Mouse (Mus musculus) liver, adult 2 months (tissue): ENCODE data around the gene Got1. TPM values are rescaled to one million over a fixed set of nuclear protein-coding genes. Genes with fewer than 3 reads are reported as not detected.

ENCODE experiments used
- DNase-seq: peaks from one replicate; pipeline ENCODE4 v3.0.0-alpha.2; 2011; ENCODE audit warnings: low read depth, low spot score; ENCODE audit errors: extremely low read depth
- H3K27ac ChIP-seq: fragments of 200-500 bp; replicated peaks from 2 replicates; pipeline ENCODE4 v1.5.1; 2012; ENCODE audit warnings: low read depth, mild to moderate bottlenecking, control low read depth, inconsistent platforms, low read length; ENCODE audit not compliant: insufficient read depth
- H3K27me3 ChIP-seq: fragments of 200-500 bp; 2 replicates; pipeline ENCODE4 v1.6.1; 2012; ENCODE audit warnings: mild to moderate bottlenecking, moderate library complexity, low read length, inconsistent platforms; ENCODE audit not compliant: control insufficient read depth, insufficient read depth
- H3K36me3 ChIP-seq: fragments of 200-500 bp; 2 replicates; pipeline ENCODE4 v1.6.1; 2012; ENCODE audit warnings: low read length, inconsistent platforms; ENCODE audit not compliant: control insufficient read depth, insufficient read depth
- H3K4me1 ChIP-seq: fragments of 200-500 bp; 2 replicates; pipeline ENCODE4 v1.6.1; 2011; ENCODE audit warnings: low read length; ENCODE audit not compliant: control insufficient read depth, insufficient read depth
- H3K4me3 ChIP-seq: fragments of 200-500 bp; 2 replicates; pipeline ENCODE4 v1.5.1; 2011; ENCODE audit warnings: low read depth, mild to moderate bottlenecking, control low read depth, low read length, moderate library complexity; ENCODE audit not compliant: insufficient read depth
- H3K79me2 ChIP-seq: fragments of 200-500 bp; 2 replicates; pipeline ENCODE4 v1.6.1; 2012; ENCODE audit warnings: inconsistent platforms, mild to moderate bottlenecking, low read length, moderate library complexity; ENCODE audit not compliant: control insufficient read depth, insufficient read depth
- H3K9ac ChIP-seq: fragments of 200-500 bp; 2 replicates; pipeline ENCODE4 v1.6.1; 2012; ENCODE audit warnings: low read depth, mild to moderate bottlenecking, control low read depth, inconsistent platforms, low read length
- CTCF ChIP-seq: fragments of 200-500 bp; IDR thresholded peaks from 2 replicates; pipeline ENCODE4 v1.5.1; 2011; ENCODE audit warnings: low read depth, low read length, control low read depth
- POLR2A ChIP-seq: fragments of 200-500 bp; IDR thresholded peaks from 2 replicates; pipeline ENCODE4 v1.6.1; 2011; ENCODE audit warnings: low read length, control low read depth; ENCODE audit not compliant: insufficient read depth; ENCODE audit errors: extremely low read depth
- WGBS: fragments of 180-500 bp; shearing (Covaris S2); methylation state at CpG from one replicate; pipeline ENCODE4 v1.1.7; 2018; 5-methylcytosine and 5-hydroxymethylcytosine counted together
- polyA plus RNA-seq: library from polyadenylated mRNA; depleted of rRNA; stranded (reverse); fragments of >200 nt; gene quantifications from 2 replicates; pipeline ENCODE4 v1.2.3, GENCODE M21; 2012; rRNA removed
- total RNA-seq: library from RNA; depleted of rRNA; stranded (reverse); fragments of >200 nt; gene quantifications from 2 replicates; pipeline ENCODE4 v1.2.3, GENCODE M21; 2014; rRNA removed

Got1 gene
- total RNA-seq, result 206 and 278 TPM in 2 replicates
- 272 and 286 TPM in 2 replicates for polyA plus RNA-seq

DNA sequence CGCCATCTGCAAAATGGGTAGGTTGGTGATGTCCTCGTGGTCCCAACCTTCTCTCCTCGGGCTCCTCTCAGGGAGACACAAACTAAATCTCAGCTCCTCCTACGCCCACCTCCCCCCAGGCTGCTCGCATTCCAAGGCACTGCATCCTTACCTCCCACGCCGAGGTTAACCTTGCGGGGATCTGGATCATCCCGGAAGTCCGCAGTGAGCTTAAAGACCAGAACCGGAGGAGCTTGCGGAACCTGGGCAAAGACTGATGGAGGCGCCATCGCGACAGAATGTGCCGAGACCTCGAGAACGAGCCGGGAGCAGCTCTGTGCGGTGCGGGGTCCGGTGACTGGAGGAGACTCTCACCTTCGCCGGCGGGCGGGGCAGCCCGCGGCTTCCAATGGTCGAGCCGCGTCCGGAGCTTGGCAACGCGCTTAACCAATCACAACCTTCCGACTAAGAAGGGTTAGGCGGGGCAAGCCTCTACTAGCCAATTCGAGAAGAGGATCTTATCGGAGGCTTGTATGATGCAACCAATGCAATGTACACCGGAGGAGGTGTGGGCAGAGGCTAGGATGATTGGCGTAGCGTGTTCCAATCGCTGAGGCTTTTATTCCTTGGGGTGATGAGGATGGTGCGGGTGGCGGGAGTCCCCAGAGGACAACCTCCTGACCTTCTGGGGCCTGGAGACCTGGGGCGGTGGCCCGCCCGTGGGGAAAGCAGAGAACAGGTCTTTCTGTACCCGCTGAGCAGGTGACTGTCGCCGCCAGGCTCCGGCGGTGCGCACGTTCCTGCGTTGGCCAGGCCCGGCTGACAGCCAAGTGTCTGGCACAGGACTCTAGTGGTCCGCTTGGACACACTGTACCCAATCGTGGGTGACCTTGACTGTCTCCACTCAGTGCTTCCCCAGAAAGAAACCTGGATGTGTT lies at the start of gene Got1:
Gene Got1, minus strand, starts transcription at position 419 of the 917 bp plus-strand sequence.
- H3K4me3 ChIP-seq, result peak within 1 kb of the TSS; percentile 86
- peak within 1 kb of the TSS; percentile 84 for H3K9ac ChIP-seq
- H3K27ac ChIP-seq, result peak within 1 kb of the TSS; percentile 90
- no peaks in the 10 kb centered on the region for H3K27me3 ChIP-seq
- TF ChIP-seq CTCF, result no peak
- peak; percentile 97 for TF ChIP-seq POLR2A
- DNase-seq, result peak; percentile 99
- under 1% methylated on average over 58 of the region's 58 CpGs for WGBS
- peaks cover 16% of the 10 kb centered on the region; the same call in 1 of the 2 replicates for H3K79me2 ChIP-seq
- peaks cover 6% of the 10 kb centered on the region; the same call in 1 of the 2 replicates for H3K36me3 ChIP-seq
- peaks cover 16% of the 10 kb centered on the region for H3K4me1 ChIP-seq

DNA sequence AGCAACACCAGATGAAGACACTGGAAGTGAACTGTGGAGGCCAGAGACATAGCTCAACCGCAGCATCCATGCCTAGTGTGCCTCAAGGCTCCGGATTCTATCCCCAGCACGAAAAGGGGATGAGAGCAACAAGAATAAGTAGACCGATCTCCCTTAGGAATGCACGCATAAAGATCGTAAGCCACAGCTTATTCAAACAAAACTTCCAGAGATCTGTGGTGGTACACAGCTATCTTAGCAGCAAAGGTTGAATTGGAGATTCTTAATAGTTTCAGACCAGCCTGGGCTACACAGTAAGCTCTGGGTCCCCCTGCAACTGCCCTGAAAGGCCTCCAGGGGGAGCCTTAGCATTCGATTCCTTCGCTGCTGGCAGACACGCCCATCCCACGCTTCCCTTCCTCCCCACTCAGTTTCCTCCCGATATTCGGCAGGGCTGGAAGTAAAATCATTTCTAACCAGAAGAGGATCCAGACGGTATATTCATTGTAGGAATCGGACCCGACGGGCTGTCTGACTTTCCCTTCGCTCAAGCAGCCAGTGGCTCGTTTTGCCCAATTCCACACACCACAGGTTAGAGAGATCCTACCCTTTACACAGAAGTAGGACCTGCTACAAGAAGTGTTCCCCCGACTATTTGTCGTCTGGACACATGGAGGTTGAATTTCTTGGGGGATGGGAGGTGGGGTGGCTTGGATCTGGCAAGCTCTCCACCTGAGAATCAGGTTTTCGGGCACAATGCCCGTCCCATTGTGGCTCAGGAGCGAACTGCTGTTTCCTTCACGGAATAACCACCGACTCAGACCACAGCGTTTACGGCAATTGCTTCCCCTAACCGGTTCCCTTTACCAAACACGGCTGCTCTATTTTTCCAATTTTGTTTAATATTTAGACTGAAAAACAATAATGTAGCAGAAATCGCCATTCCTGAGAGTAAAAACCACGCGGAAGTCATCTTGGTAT lies 46.7 kb upstream of the Got1 start:
- TF ChIP-seq POLR2A (no peak), CTCF (peak; percentile 98)
- WGBS, result 17% methylated on average over 32 of the region's 32 CpGs
- Histone ChIP-seq H3K79me2 (no peaks in the 10 kb centered on the region), H3K4me1 (no peaks in the 10 kb centered on the region), H3K9ac (no peak overlapping the region), H3K4me3 (no peak overlapping the region), H3K27me3 (peaks cover 8% of the 10 kb centered on the region; the same call in 1 of the 2 replicates), H3K36me3 (no peaks in the 10 kb centered on the region), H3K27ac (no peak overlapping the region)
- peak; percentile 55 for DNase-seq

DNA sequence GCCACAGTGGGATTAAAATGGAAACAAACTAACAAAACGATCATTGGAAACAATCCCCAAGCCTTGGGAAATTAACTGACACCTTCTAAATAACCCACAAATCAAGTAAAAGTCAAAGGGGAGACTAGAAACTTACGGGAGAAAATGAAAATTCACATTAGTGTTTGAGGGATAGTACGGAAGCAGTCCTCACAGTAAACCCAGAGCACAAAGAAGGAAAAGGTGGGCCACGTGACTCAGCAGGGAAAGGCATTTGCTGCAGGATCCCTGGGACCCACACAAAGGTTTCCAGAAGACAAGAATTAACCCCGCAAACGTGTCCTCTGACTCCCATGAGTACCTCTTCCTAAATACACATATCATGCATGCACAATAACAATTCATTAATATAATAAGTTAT lies 44.7 kb upstream of the Got1 start:
- Histone ChIP-seq H3K79me2 (no peaks in the 10 kb centered on the region), H3K27me3 (peaks cover 8% of the 10 kb centered on the region; the same call in 1 of the 2 replicates), H3K9ac (no peak overlapping the region), H3K4me1 (no peaks in the 10 kb centered on the region), H3K27ac (no peak overlapping the region), H3K36me3 (no peaks in the 10 kb centered on the region), H3K4me3 (no peak overlapping the region)
- WGBS, result 71% methylated on average over 6 of the region's 6 CpGs
- DNase-seq, result no peak
- TF ChIP-seq POLR2A, result no peak
- TF ChIP-seq CTCF, result no peak

DNA sequence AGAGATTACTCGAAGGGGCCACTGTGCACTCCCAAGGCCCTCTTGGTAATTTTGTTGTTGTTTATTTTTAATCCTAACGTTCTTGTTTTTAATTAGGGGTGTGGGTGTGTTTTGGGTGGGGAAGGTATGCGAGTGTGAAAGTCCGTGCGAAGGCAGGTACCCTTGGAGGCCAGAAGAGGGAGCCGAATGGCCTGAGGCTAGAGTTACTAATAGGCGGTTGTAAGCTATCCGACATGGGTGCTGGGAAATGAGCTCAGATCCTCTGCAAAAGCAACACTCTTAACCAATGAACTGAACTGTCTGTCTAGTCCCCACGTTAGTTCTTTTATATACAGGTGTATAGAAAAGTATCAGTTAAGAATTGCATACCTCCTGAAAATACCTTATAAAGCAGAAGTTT lies 43.9 kb upstream of the Got1 start:
- H3K9ac ChIP-seq, result no peak overlapping the region
- no peaks in the 10 kb centered on the region for H3K36me3 ChIP-seq
- H3K79me2 ChIP-seq, result no peaks in the 10 kb centered on the region
- no peak for TF ChIP-seq POLR2A
- peak; percentile 63 for TF ChIP-seq CTCF
- 62% methylated on average over 9 of the region's 9 CpGs for WGBS
- peaks cover 5% of the 10 kb centered on the region; the same call in 1 of the 2 replicates for H3K27me3 ChIP-seq
- peak; percentile 9 for DNase-seq
- H3K4me1 ChIP-seq, result no peaks in the 10 kb centered on the region
- H3K27ac ChIP-seq, result no peak overlapping the region
- no peak overlapping the region for H3K4me3 ChIP-seq

DNA sequence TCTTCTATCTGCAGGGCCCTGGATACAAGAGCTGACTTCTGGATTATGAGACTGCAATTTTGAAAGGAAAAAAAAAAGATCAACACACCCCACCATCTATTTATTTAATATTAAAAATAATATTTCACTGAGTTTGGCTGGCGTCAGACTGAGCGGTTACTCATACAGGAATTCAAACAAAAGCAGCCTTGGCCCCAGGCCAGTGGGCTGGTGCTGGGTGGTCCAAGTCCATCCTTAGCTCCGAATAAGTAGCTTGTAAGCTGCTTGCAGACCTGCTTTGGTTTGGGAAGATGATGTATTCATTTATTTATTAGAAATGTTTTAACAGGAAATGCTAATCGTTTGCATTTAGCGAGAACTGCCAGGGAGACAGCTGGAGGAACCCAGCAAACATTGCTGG lies 38.8 kb upstream of the Got1 start:
- Histone ChIP-seq H3K4me3 (no peak overlapping the region), H3K9ac (no peak overlapping the region), H3K27me3 (no peaks in the 10 kb centered on the region; the same call in 1 of the 2 replicates), H3K4me1 (no peaks in the 10 kb centered on the region), H3K36me3 (no peaks in the 10 kb centered on the region), H3K79me2 (no peaks in the 10 kb centered on the region), H3K27ac (no peak overlapping the region)
- DNase-seq, result no peak
- 54% methylated on average over 5 of the region's 5 CpGs for WGBS
- TF ChIP-seq POLR2A (no peak), CTCF (no peak)
